Mouse (Mus musculus): ENCODE results near the gene Cyp2c23. TPM values are rescaled to one million over a fixed set of nuclear protein-coding genes. Genes with fewer than 3 reads are reported as not detected.

Gene Cyp2c23
- polyA plus RNA-seq, 1 experiment from 2014 or later, result not detected

GRCm38 (mm10) chr19:43961185-43961584 lies 67.8 kb downstream of the Cyp2c23 start:
- no peak overlapping the region for H3K9ac ChIP-seq (replicated peaks)
- 79% methylated on average over 2 of the region's 2 CpGs for WGBS
- ATAC-seq (replicated peaks), result no peak

DNA sequence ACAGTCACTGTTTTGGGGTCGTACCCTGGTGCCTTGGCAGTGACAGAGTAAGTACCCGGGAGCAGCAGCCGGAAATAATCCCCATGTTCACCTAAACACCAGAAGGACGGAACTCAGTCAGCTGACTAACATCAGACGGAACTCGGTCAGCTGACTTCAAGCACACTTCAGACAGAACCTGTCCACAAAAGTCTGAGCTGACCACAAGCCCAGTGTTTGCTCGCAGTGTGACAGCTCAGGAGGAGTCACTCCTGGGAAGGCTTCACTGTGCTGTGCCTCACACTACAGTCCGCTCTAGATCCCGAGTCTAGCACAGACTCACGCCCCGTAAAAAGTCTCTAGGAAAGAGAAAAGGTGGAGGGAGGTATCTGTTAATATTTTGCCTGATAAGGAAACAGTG lies 69.0 kb downstream of the Cyp2c23 start:
- no peak overlapping the region for H3K27ac ChIP-seq (replicated peaks)
- no peak overlapping the region for H3K9ac ChIP-seq (replicated peaks)
- no peaks in the 10 kb centered on the region for H3K9me3 ChIP-seq
- 89% methylated on average over 11 of the region's 11 CpGs for WGBS
- no peaks in the 10 kb centered on the region for H3K36me3 ChIP-seq
- H3K4me2 ChIP-seq (replicated peaks), result no peak overlapping the region
- ATAC-seq (replicated peaks), result no peak
- no peak overlapping the region for H3K4me3 ChIP-seq
- H3K27me3 ChIP-seq, result no peaks in the 10 kb centered on the region
- no peaks in the 10 kb centered on the region for H3K4me1 ChIP-seq

More at GRCm38 (mm10) chr19:43961185-43961584, 67.8 kb downstream of the Cyp2c23 start:
- no peaks in the 10 kb centered on the region for H3K9me3 ChIP-seq
- H3K36me3 ChIP-seq, result no peaks in the 10 kb centered on the region
- no peaks in the 10 kb centered on the region for H3K4me1 ChIP-seq
- no peaks in the 10 kb centered on the region for H3K27me3 ChIP-seq
- H3K4me2 ChIP-seq (replicated peaks), result no peak overlapping the region
- H3K4me3 ChIP-seq, result no peak overlapping the region
- no peak overlapping the region for H3K27ac ChIP-seq (replicated peaks)

DNA sequence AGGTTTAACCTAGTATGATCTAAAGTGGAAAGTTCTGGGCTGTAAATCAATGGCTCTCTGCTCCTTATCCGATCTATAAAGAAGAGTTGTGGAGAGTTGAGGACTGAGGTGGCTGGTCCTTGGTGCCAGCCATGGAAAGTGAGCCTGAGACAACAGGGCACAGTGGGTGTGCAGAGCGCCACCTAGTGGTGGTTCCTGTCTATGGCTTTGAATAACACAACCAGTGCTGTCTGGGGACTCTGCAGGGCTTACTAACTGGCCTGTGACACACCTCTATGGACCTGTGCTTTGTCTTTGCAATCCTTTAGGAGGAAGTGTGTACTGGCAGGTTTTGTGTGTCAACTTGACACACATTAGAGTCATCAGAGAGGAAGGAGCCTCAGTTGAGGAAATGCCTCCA lies 69.8 kb downstream of the Cyp2c23 start:
- no peak for ATAC-seq (replicated peaks)
- Histone ChIP-seq H3K4me2 (replicated peaks) (no peak overlapping the region), H3K4me1 (no peaks in the 10 kb centered on the region), H3K4me3 (no peak overlapping the region), H3K36me3 (no peaks in the 10 kb centered on the region), H3K9ac (replicated peaks) (no peak overlapping the region), H3K27ac (replicated peaks) (no peak overlapping the region), H3K9me3 (no peaks in the 10 kb centered on the region), H3K27me3 (no peaks in the 10 kb centered on the region)
- WGBS, result 32% methylated on average over 2 of the region's 2 CpGs

DNA sequence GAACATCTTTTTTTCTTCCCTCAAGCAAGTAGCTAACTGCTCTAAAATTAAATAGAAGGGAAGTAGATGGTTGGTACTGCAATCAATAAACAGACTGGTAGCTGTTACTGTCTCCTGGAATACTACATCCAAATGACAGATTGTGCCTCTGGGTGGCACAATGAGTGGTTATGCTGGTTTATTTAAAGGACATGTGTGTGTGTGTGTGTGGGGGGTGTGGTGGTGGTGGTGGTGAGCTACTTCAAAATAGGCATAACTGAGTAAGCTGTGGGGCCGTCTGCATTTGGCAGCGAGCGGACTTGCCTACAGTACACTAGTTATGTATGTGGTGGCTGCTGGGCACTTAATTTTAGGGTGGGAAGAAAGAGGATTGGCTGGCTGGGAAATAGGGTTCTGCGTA lies 71.1 kb downstream of the Cyp2c23 start:
- Histone ChIP-seq H3K9ac (replicated peaks) (no peak overlapping the region), H3K4me3 (no peak overlapping the region), H3K36me3 (no peaks in the 10 kb centered on the region), H3K27ac (replicated peaks) (no peak overlapping the region), H3K9me3 (no peaks in the 10 kb centered on the region), H3K4me2 (replicated peaks) (no peak overlapping the region), H3K27me3 (no peaks in the 10 kb centered on the region), H3K4me1 (no peaks in the 10 kb centered on the region)
- no peak for ATAC-seq (replicated peaks)
- 88% methylated on average over 4 of the region's 4 CpGs for WGBS

DNA sequence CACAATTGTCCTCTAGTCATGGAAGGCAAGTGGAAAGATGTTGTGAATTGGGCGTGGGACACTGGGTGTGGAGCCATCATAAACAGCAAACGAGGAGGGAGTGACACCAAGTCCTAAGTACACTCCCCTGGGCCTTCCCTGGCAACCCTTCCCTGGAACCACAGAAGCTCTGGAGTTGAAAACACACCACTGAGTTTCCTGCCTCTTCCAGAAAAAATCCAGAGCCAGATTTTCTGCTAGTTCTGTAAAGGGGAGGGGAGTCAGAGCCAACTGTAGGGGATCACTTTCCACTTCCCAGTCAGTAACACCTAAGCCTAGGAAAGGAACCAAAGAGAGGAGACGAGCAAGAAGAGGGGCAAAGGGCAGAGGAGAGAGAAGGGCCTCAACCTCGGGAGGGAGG lies 71.6 kb downstream of the Cyp2c23 start:
- Histone ChIP-seq H3K4me3 (no peak overlapping the region), H3K27me3 (no peaks in the 10 kb centered on the region), H3K9me3 (no peaks in the 10 kb centered on the region), H3K9ac (replicated peaks) (no peak overlapping the region), H3K36me3 (no peaks in the 10 kb centered on the region), H3K4me1 (no peaks in the 10 kb centered on the region), H3K27ac (replicated peaks) (no peak overlapping the region), H3K4me2 (replicated peaks) (no peak overlapping the region)
- 24% methylated on average over 4 of the region's 4 CpGs for WGBS
- no peak for ATAC-seq (replicated peaks)

DNA sequence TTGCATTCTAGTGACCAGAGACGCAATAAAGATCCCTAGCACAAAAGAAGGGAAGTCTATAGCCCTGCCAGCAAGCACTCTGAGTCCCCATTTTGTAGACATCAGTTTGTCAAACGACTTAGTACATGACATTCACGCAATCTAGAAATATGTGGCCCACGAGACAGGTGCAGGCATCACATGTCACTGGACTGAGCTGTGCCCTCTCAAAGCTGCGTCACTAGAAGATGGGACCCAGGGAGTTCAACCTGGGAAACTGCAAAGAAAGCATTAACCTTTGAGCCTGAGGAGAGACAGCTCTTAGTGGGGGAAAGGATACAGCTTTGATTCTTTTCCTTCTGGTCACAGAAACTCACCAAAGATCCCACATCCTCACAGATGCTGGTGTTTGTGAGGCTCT lies 73.7 kb downstream of the Cyp2c23 start:
- WGBS, result 79% methylated on average over 5 of the region's 5 CpGs

More for the DNA sequence above, 73.7 kb downstream of the Cyp2c23 start:
- H3K4me3 ChIP-seq, result no peak overlapping the region
- H3K27me3 ChIP-seq, result no peaks in the 10 kb centered on the region
- H3K9ac ChIP-seq (replicated peaks), result no peak overlapping the region
- H3K4me2 ChIP-seq (replicated peaks), result no peak overlapping the region
- H3K36me3 ChIP-seq, result no peaks in the 10 kb centered on the region
- H3K4me1 ChIP-seq, result no peaks in the 10 kb centered on the region
- H3K9me3 ChIP-seq, result no peaks in the 10 kb centered on the region
- no peak for ATAC-seq (replicated peaks)
- no peak overlapping the region for H3K27ac ChIP-seq (replicated peaks)

Other genes starting within 250 kb of the Cyp2c23 start
- gene Abcc2, start 247.0 kb downstream of the Cyp2c23 start, polyA plus RNA-seq (2015; fragmentation: Nextera tagmentation; extraction: Ambion mirVana), result 0.04 TPM in 1 of 2 replicates, not detected in the other
- gene Dnmbp, start 89.0 kb downstream of the Cyp2c23 start, polyA plus RNA-seq (2015; fragmentation: Nextera tagmentation; extraction: Ambion mirVana), result 8.1 and 8.7 TPM in 2 replicates
- 0.36 and 0.38 TPM in 2 replicates for gene Cpn1, start 42.7 kb downstream of the Cyp2c23 start, polyA plus RNA-seq (2015; fragmentation: Nextera tagmentation; extraction: Ambion mirVana)
- gene Erlin1, start 40.6 kb upstream of the Cyp2c23 start, polyA plus RNA-seq (2015; fragmentation: Nextera tagmentation; extraction: Ambion mirVana), result 18.8 and 20.0 TPM in 2 replicates
- gene Chuk, start 78.3 kb upstream of the Cyp2c23 start, polyA plus RNA-seq (2015; fragmentation: Nextera tagmentation; extraction: Ambion mirVana), result 66.0 and 67.5 TPM in 2 replicates
- 36.2 and 37.2 TPM in 2 replicates for gene Cwf19l1, start 106.7 kb upstream of the Cyp2c23 start, polyA plus RNA-seq (2015; fragmentation: Nextera tagmentation; extraction: Ambion mirVana)
- 145 and 149 TPM in 2 replicates for gene Bloc1s2, start 117.2 kb upstream of the Cyp2c23 start, polyA plus RNA-seq (2015; fragmentation: Nextera tagmentation; extraction: Ambion mirVana)
- 0.06 and 0.13 TPM in 2 replicates for gene Pkd2l1, start 163.2 kb upstream of the Cyp2c23 start, polyA plus RNA-seq (2015; fragmentation: Nextera tagmentation; extraction: Ambion mirVana)
- gene Scd3, start 174.1 kb upstream of the Cyp2c23 start, polyA plus RNA-seq (2015; fragmentation: Nextera tagmentation; extraction: Ambion mirVana), result 1.5 and 1.9 TPM in 2 replicates